Mouse (Mus musculus): ENCODE results near the gene Cnpy1.

Gene Cnpy1

GRCm38 (mm10) chr5:28238876-28239275 is 6.7 kb downstream of the Cnpy1 start:
- no peak for DNase-seq

GRCm38 (mm10) chr5:28238152-28238551 is 7.5 kb downstream of the Cnpy1 start:
- no peak for DNase-seq

GRCm38 (mm10) chr5:28237715-28238114 is 7.9 kb downstream of the Cnpy1 start:
- no peak for DNase-seq

GRCm38 (mm10) chr5:28237055-28237454 is 8.6 kb downstream of the Cnpy1 start:
- no peak for DNase-seq

- DNase-seq, result no peak
Measured at GRCm38 (mm10) chr5:28236098-28236497, 9.5 kb downstream of the Cnpy1 start.

GRCm38 (mm10) chr5:28232101-28232500 is 13.5 kb downstream of the Cnpy1 start:
- DNase-seq, result no peak

GRCm38 (mm10) chr5:28219596-28219995 is 26.0 kb downstream of the Cnpy1 start:
- DNase-seq, result no peak

- no peak for DNase-seq
Measured at GRCm38 (mm10) chr5:28213441-28213840, 32.2 kb downstream of the Cnpy1 start.

- no peak for DNase-seq
Measured at GRCm38 (mm10) chr5:28211651-28212310, 33.8 kb downstream of the Cnpy1 start.

GRCm38 (mm10) chr5:28210591-28211550 is 34.7 kb downstream of the Cnpy1 start:
- DNase-seq, result no peak

GRCm38 (mm10) chr5:28209549-28210431 is 35.8 kb downstream of the Cnpy1 start:
- no peak for DNase-seq

GRCm38 (mm10) chr5:28208726-28209520 is 36.7 kb downstream of the Cnpy1 start:
- no peak for DNase-seq

- DNase-seq, result no peak
Measured at GRCm38 (mm10) chr5:28207043-28207442, 38.6 kb downstream of the Cnpy1 start.

GRCm38 (mm10) chr5:28206448-28206847 is 39.2 kb downstream of the Cnpy1 start:
- DNase-seq, result no peak

- DNase-seq, result no peak
Measured at GRCm38 (mm10) chr5:28204678-28205077, 40.9 kb downstream of the Cnpy1 start.

GRCm38 (mm10) chr5:28203086-28203485 is 42.5 kb downstream of the Cnpy1 start:
- no peak for DNase-seq

- no peak for DNase-seq
Measured at GRCm38 (mm10) chr5:28199089-28199873, 46.3 kb downstream of the Cnpy1 start.

- DNase-seq, result no peak
Measured at GRCm38 (mm10) chr5:28195473-28195872, 50.1 kb downstream of the Cnpy1 start.

- no peak for DNase-seq
Measured at GRCm38 (mm10) chr5:28192099-28192454, 53.5 kb downstream of the Cnpy1 start.

GRCm38 (mm10) chr5:28191201-28192098 is 54.2 kb downstream of the Cnpy1 start:
- DNase-seq, result no peak

Data from thymus, adult 18-20 months (tissue).